Mouse (Mus musculus): ENCODE results near the gene Sgta. TPM values are rescaled to one million over a fixed set of nuclear protein-coding genes. Genes with fewer than 3 reads are reported as not detected.

Sgta gene
- polyA plus RNA-seq, 1 experiment: 222 TPM

DNA sequence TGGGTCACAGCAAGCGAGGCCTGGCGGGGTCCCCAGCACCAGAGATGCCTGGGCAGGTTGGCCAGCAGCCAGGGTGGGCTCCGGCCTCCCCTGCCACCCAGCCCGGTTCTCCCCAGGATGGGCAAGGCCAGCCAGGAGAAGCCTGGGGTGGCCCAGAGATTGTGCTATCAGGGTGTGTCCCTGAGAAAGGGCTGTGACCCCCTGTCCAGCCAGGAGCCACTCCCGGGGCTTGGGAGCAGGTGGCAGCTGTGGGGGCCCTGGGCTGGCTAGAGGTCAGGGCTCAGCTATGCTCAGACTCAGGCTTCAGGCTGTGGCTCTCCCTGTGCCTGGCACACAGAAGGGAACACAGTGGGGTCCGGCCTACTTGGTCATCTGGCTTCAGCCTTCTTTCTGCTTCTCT lies 40.3 kb downstream of the Sgta start:
- Histone ChIP-seq H3K27ac (ENCODE audit: insufficient read depth, low read depth, low read length) (no peak overlapping the region), H3K4me3 (ENCODE audit: low read depth, low read length) (no peak overlapping the region), H3K4me1 (ENCODE audit: control insufficient read depth, insufficient read depth, insufficient read length, low read length) (peaks cover under 1% of the 10 kb centered on the region; the same call in 1 of the 2 replicates), H3K36me3 (ENCODE audit: control insufficient read depth, insufficient read depth, low read length) (no peaks in the 10 kb centered on the region), H3K27me3 (ENCODE audit: control insufficient read depth, insufficient read depth, low read length) (peaks cover 9% of the 10 kb centered on the region)
- 55% methylated on average over 6 of the region's 6 CpGs for WGBS
- TF ChIP-seq CTCF (IDR thresholded peaks at IDR 0.05; ENCODE audit: extremely low read depth, insufficient read length, insufficient replicate concordance, low read depth, low read length) (no peak), POLR2A (IDR thresholded peaks at IDR 0.05; ENCODE audit: low read depth, low read length) (no peak)

DNA sequence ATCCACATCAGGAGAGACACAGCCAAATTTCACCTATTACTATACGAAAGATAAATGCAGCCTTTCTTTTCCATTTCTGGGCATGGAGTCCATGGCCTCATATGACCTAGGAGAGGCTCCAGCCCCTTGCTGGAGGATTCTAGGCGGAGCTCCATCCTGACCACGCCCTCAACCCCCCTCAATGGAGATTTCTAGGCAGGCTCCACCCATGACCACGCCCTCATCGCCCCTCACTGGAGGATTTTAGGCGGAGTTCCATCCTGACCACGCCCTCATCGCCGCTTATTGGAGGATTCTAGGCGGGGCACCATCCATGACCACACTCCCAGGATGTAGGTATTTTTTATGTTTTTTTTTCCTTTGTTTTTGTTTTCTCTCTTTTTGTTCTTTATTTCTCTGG lies 41.7 kb downstream of the Sgta start:
- 32% methylated on average over 10 of the region's 10 CpGs for WGBS
- Histone ChIP-seq H3K27ac (ENCODE audit: insufficient read depth, low read depth, low read length) (no peak overlapping the region), H3K36me3 (ENCODE audit: control insufficient read depth, insufficient read depth, low read length) (no peaks in the 10 kb centered on the region), H3K27me3 (ENCODE audit: control insufficient read depth, insufficient read depth, low read length) (peaks cover 8% of the 10 kb centered on the region), H3K4me1 (ENCODE audit: control insufficient read depth, insufficient read depth, insufficient read length, low read length) (peaks cover 2% of the 10 kb centered on the region; the same call in 1 of the 2 replicates), H3K4me3 (ENCODE audit: low read depth, low read length) (no peak overlapping the region)
- TF ChIP-seq CTCF (IDR thresholded peaks at IDR 0.05; ENCODE audit: extremely low read depth, insufficient read length, insufficient replicate concordance, low read depth, low read length): no peak
- TF ChIP-seq POLR2A (IDR thresholded peaks at IDR 0.05; ENCODE audit: low read depth, low read length): no peak

DNA sequence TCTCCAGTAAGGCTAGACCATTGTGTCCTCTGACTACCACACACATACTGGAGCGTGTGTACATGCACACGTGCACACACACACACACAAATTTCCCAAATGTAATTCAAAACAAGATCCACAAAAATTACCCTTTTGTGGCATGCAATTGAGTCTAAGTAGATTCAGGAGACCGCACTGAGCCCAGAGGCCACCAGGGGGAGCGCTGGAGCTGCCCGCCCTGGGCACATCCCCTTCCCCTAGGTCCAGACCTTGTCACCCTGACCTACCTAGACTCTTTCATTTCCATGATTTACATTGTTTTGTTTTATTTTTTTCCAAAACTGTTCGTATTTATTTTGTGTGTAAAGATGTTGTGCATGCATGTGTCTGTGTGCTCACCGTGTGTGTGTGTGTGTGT lies 43.3 kb downstream of the Sgta start:
- Histone ChIP-seq H3K4me1 (ENCODE audit: control insufficient read depth, insufficient read depth, insufficient read length, low read length) (peaks cover 2% of the 10 kb centered on the region; the same call in 1 of the 2 replicates), H3K36me3 (ENCODE audit: control insufficient read depth, insufficient read depth, low read length) (no peaks in the 10 kb centered on the region), H3K27me3 (ENCODE audit: control insufficient read depth, insufficient read depth, low read length) (no peaks in the 10 kb centered on the region; the same call in 1 of the 2 replicates), H3K4me3 (ENCODE audit: low read depth, low read length) (no peak overlapping the region), H3K27ac (ENCODE audit: insufficient read depth, low read depth, low read length) (no peak overlapping the region)
- 8% methylated on average over 7 of the region's 7 CpGs for WGBS
- no peak for TF ChIP-seq POLR2A (IDR thresholded peaks at IDR 0.05; ENCODE audit: low read depth, low read length)
- peak; percentile 96 for TF ChIP-seq CTCF (IDR thresholded peaks at IDR 0.05; ENCODE audit: extremely low read depth, insufficient read length, insufficient replicate concordance, low read depth, low read length)

DNA sequence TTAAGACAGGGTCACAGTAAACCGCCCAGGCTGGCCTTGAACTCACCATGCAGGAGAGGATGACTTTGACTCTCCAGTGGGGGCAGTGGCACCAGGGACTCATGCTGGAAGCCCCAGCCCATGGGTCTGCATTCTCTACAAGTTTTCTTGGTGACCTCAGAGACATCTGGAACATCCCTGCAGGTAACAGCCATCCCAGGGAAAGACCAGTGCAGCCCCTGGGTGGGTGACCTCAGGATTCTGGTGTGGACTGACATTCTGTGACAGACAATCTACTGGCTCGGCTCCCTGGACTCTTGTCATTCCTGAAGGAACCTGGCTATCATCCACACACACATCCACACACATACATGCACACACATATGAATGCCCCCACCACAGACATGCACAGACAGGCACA lies 44.3 kb downstream of the Sgta start:
- H3K4me1 ChIP-seq (ENCODE audit: control insufficient read depth, insufficient read depth, insufficient read length, low read length): peaks cover 2% of the 10 kb centered on the region; the same call in 1 of the 2 replicates
- no peaks in the 10 kb centered on the region for H3K27me3 ChIP-seq (ENCODE audit: control insufficient read depth, insufficient read depth, low read length)
- 84% methylated on average over 2 of the region's 2 CpGs for WGBS
- H3K36me3 ChIP-seq (ENCODE audit: control insufficient read depth, insufficient read depth, low read length): no peaks in the 10 kb centered on the region
- H3K4me3 ChIP-seq (ENCODE audit: low read depth, low read length): no peak overlapping the region
- no peak overlapping the region for H3K27ac ChIP-seq (ENCODE audit: insufficient read depth, low read depth, low read length)
- TF ChIP-seq CTCF (IDR thresholded peaks at IDR 0.05; ENCODE audit: extremely low read depth, insufficient read length, insufficient replicate concordance, low read depth, low read length) (no peak), POLR2A (IDR thresholded peaks at IDR 0.05; ENCODE audit: low read depth, low read length) (no peak)

DNA sequence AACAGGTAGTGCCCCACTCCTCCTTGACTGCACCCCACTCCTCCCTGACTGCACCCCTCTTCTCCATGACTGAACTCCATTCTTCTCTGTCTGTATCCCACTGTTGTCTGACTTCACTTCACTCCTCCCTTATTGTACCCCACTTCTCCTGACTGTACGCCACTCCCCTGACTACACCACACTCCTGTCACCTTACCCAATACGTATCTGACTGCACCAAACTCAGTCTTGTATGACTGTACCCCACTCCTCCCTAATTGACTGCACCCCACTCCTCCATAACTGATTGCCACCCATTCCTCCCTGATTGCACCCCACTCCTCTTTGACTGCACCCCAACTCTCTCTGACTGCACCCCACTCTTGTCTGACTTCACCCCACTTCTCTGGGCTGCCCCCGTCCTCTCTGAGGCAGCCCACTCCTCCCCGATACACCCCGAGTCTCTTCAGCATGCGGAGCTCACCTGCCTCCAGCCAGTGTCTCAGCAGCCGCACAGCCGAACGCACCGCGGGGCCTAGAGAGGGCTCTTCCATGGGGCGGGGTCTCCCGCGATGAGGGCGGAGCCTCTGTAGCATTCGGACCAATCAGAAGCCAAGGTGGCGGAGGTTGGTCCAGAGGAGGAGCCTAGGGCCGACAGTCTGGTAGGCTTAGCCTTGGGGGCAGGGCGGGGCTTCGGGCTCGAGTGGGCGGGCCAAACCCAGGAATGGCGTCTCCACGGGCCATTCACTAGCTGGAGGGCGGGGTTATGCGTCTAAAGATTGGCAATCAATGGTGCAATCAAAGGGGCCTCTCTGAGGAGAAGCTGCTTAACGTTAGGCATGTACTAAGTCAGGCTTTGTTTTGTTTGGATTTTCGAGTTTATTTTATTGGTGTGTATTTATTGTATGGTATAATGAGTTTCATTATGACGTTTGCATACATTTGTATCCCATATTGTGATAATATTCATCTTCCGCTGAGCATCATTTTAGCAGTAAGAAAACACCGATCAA lies 45.3 kb downstream of the Sgta start, which contains the start of gene Gng7:
Gene Gng7 (minus strand): TSS at position 553 of the 992 bp plus-strand sequence.
- no peaks in the 10 kb centered on the region for H3K27me3 ChIP-seq (ENCODE audit: control insufficient read depth, insufficient read depth, low read length)
- H3K4me3 ChIP-seq (ENCODE audit: low read depth, low read length): peak within 1 kb of the TSS; percentile 41
- peaks cover 2% of the 10 kb centered on the region; the same call in 1 of the 2 replicates for H3K4me1 ChIP-seq (ENCODE audit: control insufficient read depth, insufficient read depth, insufficient read length, low read length)
- H3K27ac ChIP-seq (ENCODE audit: insufficient read depth, low read depth, low read length): no peak within 1 kb of the TSS
- no peaks in the 10 kb centered on the region for H3K36me3 ChIP-seq (ENCODE audit: control insufficient read depth, insufficient read depth, low read length)
- 9% methylated on average over 31 of the region's 31 CpGs for WGBS
- no peak for TF ChIP-seq CTCF (IDR thresholded peaks at IDR 0.05; ENCODE audit: extremely low read depth, insufficient read length, insufficient replicate concordance, low read depth, low read length)
- peak; percentile 25; the same call in 1 of the 2 replicates for TF ChIP-seq POLR2A (IDR thresholded peaks at IDR 0.05; ENCODE audit: low read depth, low read length)

DNA sequence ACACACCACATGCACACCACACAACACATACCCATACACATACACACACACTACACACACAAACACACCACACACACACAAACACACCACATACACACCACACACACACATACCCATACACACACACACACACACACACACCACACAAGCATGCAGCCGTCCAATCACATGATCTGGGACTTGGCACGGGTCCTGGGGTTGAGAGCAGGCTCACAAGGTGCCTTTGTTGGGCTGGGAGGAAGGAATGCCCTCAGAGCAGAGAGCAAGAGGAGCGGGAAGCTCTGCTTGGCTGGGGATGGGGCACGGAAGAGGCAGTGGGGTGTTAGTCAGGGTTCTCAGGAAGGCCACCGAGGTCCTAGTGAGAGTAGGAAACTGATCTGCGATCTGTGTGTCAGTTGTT lies 49.1 kb downstream of the Sgta start:
- H3K27ac ChIP-seq (ENCODE audit: insufficient read depth, low read depth, low read length): no peak overlapping the region
- 43% methylated on average over 6 of the region's 6 CpGs for WGBS
- no peaks in the 10 kb centered on the region for H3K36me3 ChIP-seq (ENCODE audit: control insufficient read depth, insufficient read depth, low read length)
- no peak overlapping the region for H3K4me3 ChIP-seq (ENCODE audit: low read depth, low read length)
- TF ChIP-seq POLR2A (IDR thresholded peaks at IDR 0.05; ENCODE audit: low read depth, low read length): no peak
- TF ChIP-seq CTCF (IDR thresholded peaks at IDR 0.05; ENCODE audit: extremely low read depth, insufficient read length, insufficient replicate concordance, low read depth, low read length): no peak
- peaks cover 2% of the 10 kb centered on the region; the same call in 1 of the 2 replicates for H3K4me1 ChIP-seq (ENCODE audit: control insufficient read depth, insufficient read depth, insufficient read length, low read length)
- H3K27me3 ChIP-seq (ENCODE audit: control insufficient read depth, insufficient read depth, low read length): no peaks in the 10 kb centered on the region

DNA sequence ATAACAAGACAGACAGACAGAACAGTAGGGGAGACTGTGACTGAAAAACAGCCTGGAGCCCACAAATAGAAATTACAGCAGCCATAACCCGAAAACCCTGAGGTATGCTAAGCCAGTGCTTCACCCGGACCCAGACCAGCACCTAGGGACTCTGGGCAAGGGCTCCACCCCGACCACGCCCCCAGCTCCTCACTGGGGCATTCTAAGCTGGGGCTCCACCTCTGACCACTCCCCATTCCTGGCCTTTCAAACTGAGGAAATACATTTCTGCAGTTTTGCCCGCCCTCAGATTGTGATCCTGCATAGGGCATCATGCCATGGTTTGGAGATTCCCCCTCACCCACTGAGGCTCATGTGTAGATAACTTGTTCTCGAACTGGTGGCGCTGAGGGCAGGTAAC lies 52.7 kb downstream of the Sgta start:
- TF ChIP-seq POLR2A (IDR thresholded peaks at IDR 0.05; ENCODE audit: low read depth, low read length) (no peak), CTCF (IDR thresholded peaks at IDR 0.05; ENCODE audit: extremely low read depth, insufficient read length, insufficient replicate concordance, low read depth, low read length) (no peak)
- no peak overlapping the region for H3K27ac ChIP-seq (ENCODE audit: insufficient read depth, low read depth, low read length)
- no peaks in the 10 kb centered on the region for H3K27me3 ChIP-seq (ENCODE audit: control insufficient read depth, insufficient read depth, low read length)
- WGBS: 30% methylated on average over 7 of the region's 7 CpGs
- H3K4me1 ChIP-seq (ENCODE audit: control insufficient read depth, insufficient read depth, insufficient read length, low read length): no peaks in the 10 kb centered on the region
- H3K36me3 ChIP-seq (ENCODE audit: control insufficient read depth, insufficient read depth, low read length): no peaks in the 10 kb centered on the region
- no peak overlapping the region for H3K4me3 ChIP-seq (ENCODE audit: low read depth, low read length)

Measured in small intestine, adult 2 months (tissue).